Mouse (Mus musculus): Measurements from ENCODE around the gene Glb1l.

Gene Glb1l

GRCm38 (mm10) chr1:75155837-75156236, 54.8 kb downstream of the Glb1l start:
- no peak for DNase-seq (ENCODE audit: extremely low read depth, low read depth)

GRCm38 (mm10) chr1:75148727-75149126, 61.9 kb downstream of the Glb1l start:
- no peak for DNase-seq (ENCODE audit: extremely low read depth, low read depth)

Data from MEL-GATA-1-ER (cell line).